Mouse (Mus musculus) ovary, adult 18-20 months (tissue): Measurements from ENCODE around the gene Tbck.

ENCODE experiments used
- DNase-seq: peaks from one replicate; pipeline ENCODE4 v3.0.0; 2022; ENCODE audit warnings: low spot score, mixed read lengths

The Tbck gene

GRCm38 (mm10) chr3:132683447-132684230, at the start of gene Tbck:
Gene Tbck, plus strand, starts transcription at chr3:132684144.
- peak; percentile 86 for DNase-seq

DNA sequence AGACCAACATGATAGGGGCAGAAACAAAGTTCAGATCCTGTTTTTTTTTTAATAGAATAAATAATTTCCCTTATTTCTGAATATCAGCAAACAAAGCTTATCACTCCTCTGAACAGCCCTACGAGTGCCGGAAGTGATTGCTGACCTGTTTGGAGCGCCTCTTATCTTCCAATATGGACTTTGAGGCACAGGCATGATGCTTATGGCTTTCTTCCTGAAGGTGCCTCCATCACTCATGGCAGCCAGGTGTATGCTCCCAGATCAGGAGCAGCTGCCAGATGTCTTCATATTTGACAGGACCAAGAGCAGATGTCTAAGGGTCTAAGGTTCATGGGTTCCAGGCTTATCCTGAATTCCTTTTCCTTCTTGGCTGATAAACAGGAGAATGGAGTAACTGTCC, 46.9 kb upstream of the Tbck start:
- DNase-seq: no peak

GRCm38 (mm10) chr3:132644071-132644470, 39.9 kb upstream of the Tbck start:
- DNase-seq: no peak

GRCm38 (mm10) chr3:132646814-132647213, 37.1 kb upstream of the Tbck start:
- no peak for DNase-seq

- no peak for DNase-seq
These were observed 34.6 kb upstream of the Tbck start for GRCm38 (mm10) chr3:132649368-132649767.

DNA sequence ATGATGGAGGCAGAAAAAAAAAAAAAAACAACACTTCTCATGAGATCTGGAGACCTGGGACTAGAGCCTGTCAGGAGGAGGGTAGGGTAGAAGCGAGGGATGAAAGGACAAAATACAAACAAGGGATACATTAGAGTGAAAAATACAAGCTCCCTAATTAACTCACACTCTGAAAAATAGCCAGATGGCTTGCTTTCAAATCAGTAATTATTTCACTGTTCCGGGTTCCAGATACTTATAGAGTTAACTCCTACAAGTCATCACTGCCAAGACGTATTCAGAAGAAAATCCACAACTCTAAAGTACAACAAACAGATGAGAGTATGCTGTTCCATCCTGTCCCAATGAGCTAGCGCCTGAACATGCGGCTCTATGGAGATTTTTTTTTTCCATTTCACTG, 33.8 kb upstream of the Tbck start:
- DNase-seq: no peak

DNA sequence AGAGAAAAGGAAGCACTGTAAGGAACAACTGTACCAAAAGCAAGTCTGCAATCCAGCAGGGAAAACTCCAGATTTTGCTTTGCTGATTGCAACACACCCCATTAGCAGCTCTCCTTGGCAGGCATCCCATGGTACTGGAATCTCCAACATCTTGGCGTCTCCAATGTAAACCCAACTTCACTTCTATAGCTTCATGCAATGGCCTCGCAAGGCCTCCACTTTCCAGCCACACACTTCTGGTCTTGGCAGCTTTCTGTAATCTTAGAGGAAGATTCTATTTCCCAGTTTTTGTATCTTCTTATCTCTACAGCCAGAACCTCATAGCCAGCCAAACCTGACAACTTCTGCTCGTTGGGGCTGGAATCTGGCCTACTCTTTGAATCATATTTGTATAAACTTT, 32.2 kb upstream of the Tbck start:
- DNase-seq: peak; percentile 17

- no peak for DNase-seq
These were observed 30.0 kb upstream of the Tbck start for GRCm38 (mm10) chr3:132653959-132654358.

DNA sequence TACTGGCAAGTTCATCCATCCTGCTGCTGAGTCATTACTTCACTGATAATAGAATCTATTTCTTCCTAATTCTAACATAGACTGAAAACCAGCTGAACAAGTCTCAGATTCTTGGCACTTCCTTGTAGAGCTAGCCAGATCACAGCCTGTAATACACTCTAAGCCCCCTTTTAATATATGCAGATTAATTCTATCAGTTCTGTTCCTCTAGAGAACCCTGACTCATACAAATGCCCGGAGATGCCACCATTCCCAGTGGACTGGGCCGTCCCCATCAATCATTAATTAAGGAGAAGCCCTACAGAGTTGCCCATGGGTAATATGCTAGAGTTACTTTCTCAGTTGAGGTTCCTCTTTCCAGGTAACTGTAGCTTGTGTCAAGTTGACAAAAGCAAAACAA, 28.0 kb upstream of the Tbck start:
- DNase-seq: no peak

DNA sequence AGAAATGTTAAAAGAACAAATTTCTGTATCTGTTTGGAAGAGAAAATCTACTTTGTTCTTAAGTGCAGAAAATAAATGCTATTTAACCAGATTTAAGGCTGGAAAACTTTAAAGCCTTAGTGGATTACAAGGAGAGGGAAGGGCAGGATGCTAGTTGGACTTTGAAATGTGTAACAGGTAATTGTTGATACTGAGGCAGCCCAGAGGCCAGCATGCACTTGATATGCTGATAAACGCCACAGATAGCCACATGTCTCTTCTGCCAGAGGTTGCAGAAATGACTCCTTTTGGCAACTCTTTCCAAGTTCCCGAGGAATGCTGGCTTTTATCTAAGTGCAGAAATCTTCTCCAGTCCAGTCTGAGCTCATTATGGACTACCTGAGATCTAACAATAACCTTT, 6.5 kb upstream of the Tbck start:
- no peak for DNase-seq

DNA sequence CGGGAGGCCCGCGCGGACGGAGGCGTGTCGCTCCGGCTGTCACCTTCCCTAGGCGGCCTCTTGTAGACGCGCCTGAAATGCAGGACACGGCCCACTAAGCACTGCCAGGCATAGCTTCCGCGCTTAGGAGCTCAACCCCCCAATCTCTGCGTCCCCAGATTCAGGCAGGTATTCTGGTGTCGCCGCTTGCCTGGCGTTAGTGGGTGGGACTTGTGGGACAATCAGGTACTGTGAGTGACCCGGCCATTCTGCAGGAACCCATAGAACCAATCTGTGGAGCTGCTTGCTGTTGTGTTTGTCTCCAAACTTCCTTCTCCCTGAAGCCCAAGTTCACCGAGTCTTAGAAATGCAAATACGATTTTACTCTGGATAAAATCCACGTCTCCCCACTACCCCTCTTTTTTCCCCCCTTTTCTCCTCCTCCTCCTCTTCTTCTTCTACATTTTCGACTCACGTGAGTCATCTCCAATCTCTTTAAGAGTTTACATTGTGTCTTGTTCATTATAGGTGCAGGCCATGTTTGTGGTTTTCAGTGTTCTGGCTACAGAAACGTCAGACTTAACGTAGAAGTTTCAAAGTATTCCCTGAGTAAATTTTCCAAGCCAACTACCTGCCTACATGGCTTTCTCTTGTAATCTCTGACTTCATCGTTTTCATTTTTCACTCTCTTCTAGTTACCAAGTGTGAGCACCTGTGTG, 436 bp downstream of the Tbck start, which contains the start of gene Aimp1:
Gene Aimp1 (minus strand): TSS at position 140 of the 698 bp plus-strand sequence.
- no peak for DNase-seq

GRCm38 (mm10) chr3:132701368-132701767, 17.4 kb downstream of the Tbck start:
- no peak for DNase-seq

GRCm38 (mm10) chr3:132704216-132704615, 20.3 kb downstream of the Tbck start:
- no peak for DNase-seq

- DNase-seq: no peak
These were observed 23.0 kb downstream of the Tbck start for GRCm38 (mm10) chr3:132706977-132707376.

- no peak for DNase-seq
These were observed 30.0 kb downstream of the Tbck start for GRCm38 (mm10) chr3:132713913-132714312.

DNA sequence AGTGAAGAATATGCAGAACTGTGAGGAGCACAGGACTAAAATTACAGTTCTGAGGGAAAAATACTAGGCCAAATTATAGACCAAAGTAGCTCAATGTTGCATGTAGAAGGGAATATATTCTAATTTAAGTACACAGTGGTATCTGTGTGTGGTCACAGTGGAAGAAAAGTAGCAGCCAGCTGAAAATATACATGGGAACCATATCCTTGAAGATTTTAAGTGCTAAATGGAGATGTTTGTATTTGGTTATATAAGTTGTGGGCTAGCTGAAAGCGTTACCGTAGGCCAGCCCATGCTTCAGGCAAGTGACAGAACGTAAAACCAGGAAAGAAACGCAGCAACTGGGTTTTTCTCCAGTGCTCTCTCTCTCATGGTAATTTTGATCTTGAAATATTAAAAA, 33.4 kb downstream of the Tbck start:
- DNase-seq: no peak

DNA sequence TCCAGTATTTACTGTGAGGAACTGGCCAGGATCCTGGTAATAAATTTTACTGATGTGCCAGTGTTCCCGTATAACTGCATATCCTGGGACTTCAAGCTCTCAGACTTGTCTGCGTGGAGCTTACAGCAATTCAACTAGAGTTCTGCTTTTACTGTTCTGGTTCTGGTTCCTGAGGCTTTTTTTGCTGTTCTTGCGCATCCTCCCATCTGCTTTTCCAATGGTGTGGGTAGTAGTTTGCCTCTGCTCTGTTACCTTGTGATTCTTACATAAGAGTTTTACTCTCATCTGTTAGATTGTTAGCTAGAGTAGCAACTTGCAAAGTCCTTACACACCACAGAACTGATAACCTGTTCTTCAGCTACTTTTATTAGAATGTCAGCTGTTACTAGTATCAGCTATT, 40.4 kb downstream of the Tbck start:
- DNase-seq: no peak

DNA sequence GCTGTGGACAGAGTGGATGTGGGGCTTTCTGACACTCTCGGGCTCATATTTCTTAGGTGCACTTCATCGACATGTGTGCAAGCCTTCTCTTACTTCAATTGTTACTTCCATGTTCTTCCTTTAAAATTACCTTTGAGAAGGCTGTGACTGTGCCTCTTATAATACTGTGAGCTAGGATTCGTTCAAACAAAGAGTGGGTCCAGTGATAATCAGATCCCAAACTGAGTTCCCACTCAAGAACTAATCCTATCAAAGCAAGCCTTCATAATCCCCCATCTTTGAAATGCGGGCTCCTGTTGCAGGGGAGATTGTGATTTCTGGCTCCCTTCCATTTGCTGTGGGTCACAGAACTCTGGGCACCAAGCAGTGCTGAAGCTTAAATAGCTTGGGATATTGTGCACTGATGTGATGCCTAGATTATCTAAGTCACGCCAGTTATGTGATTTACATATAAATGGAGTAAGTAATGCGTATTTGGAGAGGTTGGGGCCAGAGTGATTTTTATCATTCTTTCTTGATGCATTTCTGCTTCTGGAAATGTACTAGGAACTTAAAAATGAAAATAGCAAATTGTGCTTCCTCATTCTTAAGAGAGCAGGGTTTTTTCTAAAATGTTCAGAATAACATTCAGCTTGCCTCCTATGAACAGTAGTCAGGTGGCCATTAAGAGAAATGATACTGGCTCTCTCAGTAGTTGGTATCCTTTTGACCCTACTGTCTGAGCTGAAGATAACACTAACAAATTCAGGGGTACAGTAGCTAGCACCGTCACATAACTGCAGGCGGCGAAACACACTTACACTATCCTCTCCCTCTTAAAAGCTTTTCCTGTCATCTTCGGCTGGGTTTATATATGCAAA, 60.6 kb downstream of the Tbck start:
- DNase-seq: no peak

DNA sequence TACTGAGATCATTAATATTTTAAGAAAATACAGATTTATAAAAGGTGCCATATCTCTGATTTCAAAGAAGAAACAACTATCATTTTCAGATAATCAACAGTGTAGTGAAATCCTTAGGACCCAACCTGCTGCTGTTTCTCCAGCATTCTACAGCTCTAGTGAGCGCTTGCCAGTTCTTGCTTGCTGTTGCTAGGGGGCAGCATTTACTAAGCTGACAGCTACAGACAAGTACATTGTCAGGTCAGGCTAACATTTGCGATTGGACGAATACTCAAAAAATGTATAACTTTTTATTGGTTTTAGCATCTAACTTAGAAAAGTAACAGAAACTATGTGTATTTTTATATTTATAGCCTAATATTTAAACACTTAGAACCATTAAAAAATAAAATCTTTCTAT, 63.1 kb downstream of the Tbck start:
- DNase-seq: no peak

DNA sequence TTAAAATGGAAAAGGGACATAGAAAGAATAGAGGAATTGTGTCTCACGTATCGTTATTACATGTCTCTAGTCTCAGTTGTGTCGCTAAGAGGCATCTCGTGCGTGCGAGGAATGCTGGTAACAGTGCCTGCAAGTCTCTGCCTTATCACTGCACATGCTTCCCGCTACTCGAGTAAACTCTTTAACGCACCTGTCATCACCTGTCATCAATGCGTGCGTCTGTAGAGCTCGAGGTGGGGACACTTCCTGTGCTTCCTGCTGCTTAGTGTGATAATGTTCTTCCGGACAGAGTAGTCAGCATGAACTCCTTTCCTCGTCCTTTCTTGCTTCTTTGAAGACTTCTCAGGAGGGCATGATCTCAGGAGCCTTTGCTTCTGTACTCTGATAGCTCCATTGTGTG, 63.8 kb downstream of the Tbck start:
- DNase-seq: no peak

DNA sequence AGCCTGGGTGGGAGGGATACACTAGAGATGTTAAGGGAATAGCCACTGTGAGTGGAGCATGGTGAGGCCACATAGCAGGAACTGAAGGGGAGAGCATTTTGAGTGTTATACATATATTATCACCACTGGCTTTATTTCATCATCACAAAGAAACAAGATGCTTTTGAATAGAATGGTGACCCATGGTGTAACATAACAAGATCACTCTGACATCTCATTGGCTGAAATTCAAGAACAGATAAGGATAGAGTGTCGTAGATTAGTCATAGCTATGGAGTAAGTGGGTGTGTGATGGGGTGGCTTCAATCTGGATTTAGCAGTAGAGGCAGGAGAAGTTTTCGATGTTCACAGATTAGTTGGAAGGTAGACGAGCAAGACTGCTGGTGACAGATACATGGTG, 64.8 kb downstream of the Tbck start:
- no peak for DNase-seq

DNA sequence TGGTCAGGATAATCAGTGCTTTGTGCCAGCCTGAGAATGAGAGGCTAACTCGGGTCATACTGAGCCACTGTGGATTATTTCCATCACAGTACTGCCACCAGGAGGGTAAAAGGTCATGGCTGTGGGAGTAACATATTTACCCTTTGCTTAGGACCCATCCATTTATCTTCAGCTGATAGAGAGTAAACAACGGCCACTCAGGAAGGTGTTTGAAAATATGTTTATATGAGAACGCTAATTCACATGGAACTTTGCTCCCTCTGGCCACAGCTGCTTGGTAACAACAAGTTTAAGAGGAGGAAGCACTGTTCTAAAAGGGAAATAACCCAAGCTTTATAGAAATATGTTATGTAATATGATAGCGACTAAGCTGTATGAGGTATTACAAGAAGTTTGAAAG, 68.8 kb downstream of the Tbck start:
- no peak for DNase-seq

GRCm38 (mm10) chr3:132756274-132756673, 72.3 kb downstream of the Tbck start:
- no peak for DNase-seq
